Mouse (Mus musculus) hindbrain, postnatal 0 days (tissue): ENCODE measurements around the gene Lin54. TPM values are rescaled to one million over a fixed set of nuclear protein-coding genes. Genes with fewer than 3 reads are reported as not detected.

Experiments
- ATAC-seq: fragments of 200-750 bp; cut with Nextera tagmentation; 2 replicates; pipeline ENCODE4 v1.8.0; 2017; ENCODE audit warnings: mild to moderate bottlenecking, moderate TSS enrichment, moderate library complexity
- DNase-seq: peaks from one replicate; pipeline ENCODE4 v3.0.0-alpha.2; 2015; ENCODE audit warnings: low spot score
- H3K27ac ChIP-seq: fragments of 300-500 bp; sonication (generic); 2 replicates; pipeline ENCODE4 v1.5.1; 2014; ENCODE audit warnings: mild to moderate bottlenecking
- H3K27me3 ChIP-seq: fragments of 300-500 bp; sonication (generic); 2 replicates; pipeline ENCODE4 v1.6.1; 2014; ENCODE audit warnings: low read length, mixed read lengths; ENCODE audit not compliant: insufficient read depth
- H3K36me3 ChIP-seq: fragments of 300-500 bp; sonication (generic); 2 replicates; pipeline ENCODE4 v1.6.1; 2014; ENCODE audit warnings: low read length, mixed read lengths; ENCODE audit not compliant: insufficient read depth
- H3K4me1 ChIP-seq: fragments of 300-500 bp; sonication (generic); 2 replicates; pipeline ENCODE4 v1.6.1; 2014; ENCODE audit warnings: antibody characterized with exemption, low read length, mixed read lengths; ENCODE audit not compliant: insufficient read depth
- H3K4me2 ChIP-seq: fragments of 300-500 bp; sonication (generic); 2 replicates; pipeline ENCODE4 v1.6.1; 2014; ENCODE audit warnings: low read depth, mild to moderate bottlenecking, low read length, moderate library complexity, mixed read lengths
- H3K4me3 ChIP-seq: fragments of 300-500 bp; sonication (generic); 2 replicates; pipeline ENCODE4 v1.5.1; 2014; ENCODE audit warnings: low read length
- H3K9ac ChIP-seq: fragments of 300-500 bp; sonication (generic); replicated peaks from 2 replicates; pipeline ENCODE4 v1.6.1; 2014; ENCODE audit warnings: mild to moderate bottlenecking, low read length, moderate library complexity, mixed read lengths
- H3K9me3 ChIP-seq: fragments of 300-500 bp; sonication (generic); 2 replicates; pipeline ENCODE4 v1.6.1; 2016; ENCODE audit warnings: low read length, mixed read lengths
- CTCF ChIP-seq: IDR thresholded peaks from 2 replicates; pipeline ENCODE4 v1.5.1; 2016; ENCODE audit warnings: antibody characterized with exemption, control low read depth, low read depth
- WGBS: fragments of 180-500 bp; shearing (Covaris S2); extraction: QIAGEN DNeasy Blood & Tissue Kit; methylation state at CpG from one replicate; pipeline ENCODE4 v1.1.7; 2014; 5-methylcytosine and 5-hydroxymethylcytosine counted together
- polyA plus RNA-seq: library from polyadenylated mRNA; unstranded; fragments of >200 nt; fragmentation: Nextera tagmentation; extraction: Ambion mirVana; gene quantifications from 2 replicates; pipeline ENCODE4 v1.2.1, GENCODE M21; 2015
- total RNA-seq: library from RNA; depleted of rRNA; stranded (reverse); fragments of >200 nt; gene quantifications from 2 replicates; pipeline ENCODE4 v1.2.3, GENCODE M21; 2014

Gene Lin54
- total and polyA plus RNA-seq, 2 experiments from 2014 or later: 6.7 to 13.9 TPM

DNA sequence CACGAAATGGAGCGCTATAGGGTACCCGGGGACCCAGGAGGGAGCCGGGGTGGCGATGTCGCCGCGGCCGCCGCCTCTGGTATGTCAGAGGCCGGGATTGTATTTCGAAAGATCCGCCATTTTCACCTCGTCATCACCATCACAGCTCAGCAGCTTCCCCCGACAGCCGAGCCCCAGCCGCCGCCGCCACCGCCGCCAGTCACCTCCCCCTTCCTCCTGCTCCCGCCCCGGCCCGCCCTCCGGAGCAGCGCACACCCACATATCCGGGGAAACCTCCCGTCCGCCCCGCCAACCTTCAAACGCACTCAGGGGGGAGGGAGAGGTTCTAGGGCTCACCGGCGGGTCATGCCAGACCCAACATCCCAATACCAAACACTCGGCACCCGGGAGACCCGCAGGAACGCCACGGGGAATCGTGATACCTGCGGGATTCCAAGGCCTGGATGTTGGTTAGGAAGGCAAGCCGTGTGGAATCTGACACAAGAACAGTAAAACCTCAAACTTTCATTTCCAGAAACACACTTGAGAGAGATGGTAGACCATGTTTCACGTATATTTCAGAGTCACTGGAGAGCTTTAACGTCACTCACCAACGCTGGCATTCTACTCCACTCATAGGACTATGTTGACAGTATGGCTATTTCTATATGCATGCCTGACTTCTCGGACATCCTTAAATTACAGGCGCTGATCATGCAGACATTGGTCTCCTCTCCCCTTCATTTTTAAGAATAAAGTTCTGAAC, 1.8 kb downstream of the Lin54 start:
- DNase-seq (peak; percentile 75), ATAC-seq (peak; percentile 73)
- Histone ChIP-seq H3K27ac (peak overlapping the region; percentile 55), H3K9me3 (no peaks in the 10 kb centered on the region), H3K27me3 (no peaks in the 10 kb centered on the region), H3K4me1 (peaks cover 12% of the 10 kb centered on the region; the same call in 1 of the 2 replicates), H3K4me2 (peak overlapping the region; percentile 87), H3K4me3 (peak overlapping the region; percentile 68), H3K9ac (peak overlapping the region; percentile 67), H3K36me3 (no peaks in the 10 kb centered on the region)
- no peak for TF ChIP-seq CTCF
- 1% methylated on average over 45 of the region's 46 CpGs for WGBS

DNA sequence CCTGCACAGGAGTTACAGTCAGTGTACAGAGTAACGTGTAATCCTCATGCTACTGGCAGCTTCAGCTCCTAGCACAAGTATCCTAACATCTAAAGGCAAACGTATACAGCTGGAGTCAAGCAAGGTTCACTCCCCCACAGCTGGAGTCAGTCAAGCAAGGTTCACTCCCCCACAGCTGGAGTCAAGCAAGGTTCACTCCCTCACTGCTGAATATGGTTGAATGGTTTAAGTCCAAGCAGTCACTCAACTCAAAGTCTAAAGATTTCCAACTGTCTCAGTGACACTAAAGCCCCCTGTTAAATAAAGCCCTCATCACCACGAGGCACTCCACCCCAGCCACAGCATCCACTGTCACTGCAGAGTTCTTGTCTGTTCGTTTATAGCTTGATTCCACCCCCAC, 8.7 kb downstream of the Lin54 start:
- no peaks in the 10 kb centered on the region for H3K4me1 ChIP-seq
- no peaks in the 10 kb centered on the region for H3K27me3 ChIP-seq
- no peak overlapping the region for H3K27ac ChIP-seq
- H3K4me3 ChIP-seq: no peak overlapping the region
- H3K9ac ChIP-seq: no peak overlapping the region
- WGBS: 54% methylated on average over 4 of the region's 4 CpGs
- H3K36me3 ChIP-seq: no peaks in the 10 kb centered on the region
- DNase-seq: no peak
- ATAC-seq: no peak
- TF ChIP-seq CTCF: no peak
- no peak overlapping the region for H3K4me2 ChIP-seq
- no peaks in the 10 kb centered on the region for H3K9me3 ChIP-seq

DNA sequence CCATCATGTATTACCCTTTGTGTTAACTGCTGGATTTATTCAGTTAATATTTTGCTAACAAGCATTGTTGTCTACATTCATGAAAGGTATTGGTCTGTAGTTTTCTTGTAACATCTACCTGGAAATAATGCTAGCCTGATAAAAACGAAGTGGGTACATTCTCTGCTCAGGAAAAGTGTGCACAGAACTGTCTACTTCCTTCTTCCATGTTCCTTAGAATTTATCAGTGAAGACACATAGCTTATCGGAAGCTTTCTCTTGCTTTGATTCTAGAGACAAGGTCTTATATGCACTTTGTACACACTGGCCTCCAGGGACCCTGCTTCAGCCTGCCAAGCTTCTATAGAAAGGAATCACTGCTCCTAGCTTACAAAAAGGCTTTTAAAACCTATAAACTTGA, 11.1 kb downstream of the Lin54 start:
- Histone ChIP-seq H3K9ac (no peak overlapping the region), H3K27ac (no peak overlapping the region), H3K9me3 (no peaks in the 10 kb centered on the region), H3K4me3 (no peak overlapping the region), H3K27me3 (no peaks in the 10 kb centered on the region), H3K4me2 (no peak overlapping the region), H3K36me3 (no peaks in the 10 kb centered on the region), H3K4me1 (no peaks in the 10 kb centered on the region)
- no peak for DNase-seq
- no peak for TF ChIP-seq CTCF
- WGBS: 87% methylated on average over 2 of the region's 2 CpGs
- no peak for ATAC-seq

DNA sequence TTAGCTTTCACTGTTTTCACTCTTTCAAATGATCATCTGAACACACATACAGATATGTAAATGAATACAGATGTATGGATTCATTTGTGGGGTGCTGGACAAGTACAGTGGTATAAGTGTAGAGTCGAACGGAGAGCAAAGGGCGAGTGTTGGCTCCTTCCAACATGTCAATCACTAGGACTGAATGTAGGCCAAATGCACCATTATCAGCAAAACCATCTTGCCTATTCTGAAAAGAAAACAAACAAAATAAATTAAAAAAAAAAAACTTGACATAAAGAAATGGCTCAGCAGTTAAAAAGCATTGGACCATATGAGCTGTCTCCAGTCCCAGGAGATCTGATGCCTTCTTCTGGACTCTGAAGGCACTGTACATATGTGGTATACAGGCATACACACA, 12.2 kb downstream of the Lin54 start:
- H3K27ac ChIP-seq: no peak overlapping the region
- no peaks in the 10 kb centered on the region for H3K9me3 ChIP-seq
- H3K4me2 ChIP-seq: no peak overlapping the region
- no peak overlapping the region for H3K4me3 ChIP-seq
- 90% methylated on average over 3 of the region's 3 CpGs for WGBS
- no peaks in the 10 kb centered on the region for H3K27me3 ChIP-seq
- no peak overlapping the region for H3K9ac ChIP-seq
- DNase-seq: no peak
- ATAC-seq: no peak
- TF ChIP-seq CTCF: no peak
- no peaks in the 10 kb centered on the region for H3K36me3 ChIP-seq
- no peaks in the 10 kb centered on the region for H3K4me1 ChIP-seq

DNA sequence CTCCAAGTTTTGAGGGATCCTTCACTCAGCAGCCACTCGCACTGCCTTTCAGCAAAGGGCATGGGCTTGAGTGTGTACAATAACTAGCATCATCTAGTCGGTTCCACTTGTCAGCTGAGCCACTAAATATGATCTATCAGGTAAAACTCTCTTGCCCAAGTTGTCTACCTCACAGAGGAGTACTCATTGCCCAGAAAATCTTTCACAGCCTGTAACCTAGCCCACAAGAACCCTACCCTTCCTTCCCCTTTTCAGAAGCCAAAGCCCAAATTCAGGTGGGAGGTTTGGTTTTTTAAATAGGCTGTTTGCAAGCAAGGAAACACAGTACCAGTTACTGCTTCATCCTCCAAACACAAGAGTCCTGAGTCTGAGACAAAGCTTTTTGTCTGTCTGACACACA, 13.3 kb downstream of the Lin54 start:
- Histone ChIP-seq H3K9ac (no peak overlapping the region), H3K4me2 (no peak overlapping the region), H3K4me3 (no peak overlapping the region), H3K27ac (no peak overlapping the region), H3K36me3 (no peaks in the 10 kb centered on the region), H3K4me1 (no peaks in the 10 kb centered on the region), H3K27me3 (no peaks in the 10 kb centered on the region), H3K9me3 (no peaks in the 10 kb centered on the region)
- TF ChIP-seq CTCF: no peak
- DNase-seq (no peak), ATAC-seq (no peak)
- WGBS: 87% methylated on average over 2 of the region's 2 CpGs

DNA sequence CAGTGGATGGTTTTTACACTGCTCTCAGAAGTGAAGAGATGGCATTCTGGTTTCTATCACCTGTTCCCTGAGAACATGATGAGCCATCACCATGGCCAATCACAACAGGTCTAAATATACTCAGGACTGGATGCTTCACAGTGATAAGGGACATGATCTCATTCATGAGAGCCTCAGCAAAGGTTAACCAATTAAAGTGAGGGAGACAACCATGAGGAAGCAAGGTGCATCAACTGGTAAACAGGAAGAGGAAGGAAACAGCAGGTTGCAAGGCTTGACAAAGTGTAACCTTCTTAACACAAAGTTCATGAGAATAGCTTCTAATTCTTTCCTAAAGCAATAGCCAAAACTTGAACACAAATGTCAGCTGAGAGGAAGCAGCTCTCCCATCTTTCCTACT, 16.9 kb downstream of the Lin54 start:
- ATAC-seq (no peak), DNase-seq (no peak)
- Histone ChIP-seq H3K36me3 (no peaks in the 10 kb centered on the region; the same call in 1 of the 2 replicates), H3K27me3 (no peaks in the 10 kb centered on the region), H3K27ac (no peak overlapping the region), H3K9ac (no peak overlapping the region), H3K9me3 (no peaks in the 10 kb centered on the region), H3K4me3 (no peak overlapping the region), H3K4me2 (no peak overlapping the region), H3K4me1 (no peaks in the 10 kb centered on the region)
- no peak for TF ChIP-seq CTCF

DNA sequence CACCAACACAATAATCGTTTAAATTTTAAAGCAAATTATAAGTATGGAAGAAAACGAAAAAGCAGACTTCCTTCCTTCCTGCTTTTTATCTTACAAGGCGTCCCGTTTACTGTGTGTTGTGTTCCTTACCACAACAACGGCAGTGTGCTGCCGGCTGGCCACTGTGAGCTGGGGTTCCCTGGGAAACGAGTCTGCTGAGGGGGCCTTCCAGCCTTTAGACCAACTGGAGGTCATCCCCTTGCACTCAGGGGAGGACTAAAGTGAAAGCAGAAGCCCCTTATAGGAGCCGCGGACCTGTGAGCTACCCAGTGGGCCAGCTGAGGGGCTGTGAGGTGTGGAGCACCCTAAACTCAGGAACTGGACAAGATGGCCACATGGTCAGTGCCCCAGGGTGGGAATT, 22.8 kb downstream of the Lin54 start:
- WGBS: 86% methylated on average over 9 of the region's 9 CpGs
- Histone ChIP-seq H3K4me3 (no peak overlapping the region), H3K27me3 (no peaks in the 10 kb centered on the region), H3K4me2 (no peak overlapping the region), H3K27ac (no peak overlapping the region), H3K9ac (no peak overlapping the region), H3K9me3 (no peaks in the 10 kb centered on the region), H3K4me1 (no peaks in the 10 kb centered on the region), H3K36me3 (peaks cover 4% of the 10 kb centered on the region; the same call in 1 of the 2 replicates)
- ATAC-seq (no peak), DNase-seq (no peak)
- no peak for TF ChIP-seq CTCF
